Mouse (Mus musculus): ENCODE data around the gene Gm6460.
"Not testable (repeated sequence)": the region's sequence is repeated elsewhere in the genome, so short reads cannot be mapped to it uniquely, and the experiment has no call there.

The Gm6460 gene

GRCm38 (mm10) chr5:11594613-11595012, at the start of gene Gm6460:
Gm6460 (plus strand) TSS chr5:11594913.
- DNase-seq: not testable (repeated sequence)

Measured in kidney, postnatal 10 days (tissue).